8 mouse cellular contexts compared by ENCODE assay signal in the genomic region with DNA sequence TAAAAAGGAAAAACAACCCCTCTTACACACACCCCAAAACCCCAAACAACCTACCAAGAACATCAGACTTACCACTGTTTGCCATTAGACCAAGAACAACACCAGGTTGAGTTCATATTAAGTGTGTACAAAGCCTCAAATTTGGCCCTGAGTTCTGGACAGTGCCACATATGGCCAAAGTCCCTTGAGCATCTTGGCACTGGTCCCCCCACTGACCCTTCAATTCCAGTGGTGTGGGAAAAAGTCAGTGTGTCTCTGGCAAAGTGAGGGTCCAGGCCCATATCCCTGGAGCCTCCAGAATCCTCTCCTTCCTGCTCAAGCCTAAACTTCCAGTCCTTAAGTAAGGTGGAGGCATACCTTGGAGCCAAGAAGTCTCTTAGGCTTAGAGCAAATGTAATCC. TPM values are rescaled to one million over a fixed set of nuclear protein-coding genes. Genes with fewer than 3 reads are reported as not detected.
A peak's percentile ranks its signal among the peaks of the same experiment; 100 is the strongest.
DNase-seq lines count a peak whose midpoint lies in the region; ATAC-seq lines count a peak whose summit lies in the region.

No protein-coding gene starts in this region.

- peak overlapping the region; percentile 81 for H3K27ac ChIP-seq in embryonic facial prominence, embryonic 12.5 days
- no peak overlapping the region for H3K27ac ChIP-seq in intestine, embryonic 15.5 days
- peak overlapping the region; percentile 86; the same call in 1 of the 2 replicates for H3K27ac ChIP-seq in midbrain, embryonic 15.5 days

- peak overlapping the region; percentile 71 for H3K9ac ChIP-seq in embryonic facial prominence, embryonic 12.5 days
- peak overlapping the region; percentile 52 for H3K9ac ChIP-seq in intestine, embryonic 15.5 days
- H3K9ac ChIP-seq in midbrain, embryonic 15.5 days = peak overlapping the region; percentile 54

- H3K4me2 ChIP-seq in embryonic facial prominence, embryonic 12.5 days (replicated peaks) = peak overlapping the region; percentile 60
- H3K4me2 ChIP-seq in intestine, embryonic 15.5 days (replicated peaks) = peak overlapping the region; percentile 64
- peak overlapping the region; percentile 58 for H3K4me2 ChIP-seq in midbrain, embryonic 15.5 days

- peak overlapping the region; percentile 40; the same call in 1 of the 2 replicates for H3K4me3 ChIP-seq in embryonic facial prominence, embryonic 12.5 days
- H3K4me3 ChIP-seq in intestine, embryonic 15.5 days (replicated peaks) = no peak overlapping the region; the same call in 1 of the 2 replicates
- peak overlapping the region; percentile 42 for H3K4me3 ChIP-seq in midbrain, embryonic 15.5 days

- no peak for ATAC-seq in embryonic facial prominence, embryonic 12.5 days (ENCODE audit: insufficient number of reproducible peaks, insufficient read depth, low FRiP score, low TSS enrichment)
- ATAC-seq in intestine, embryonic 15.5 days = no peak
- ATAC-seq in midbrain, embryonic 15.5 days (replicated peaks) = peak; percentile 4; the same call in 1 of the 2 replicates
- ATAC-seq in monocyte, adult 5-6 weeks (replicated peaks; ENCODE audit: insufficient number of reproducible peaks, low FRiP score, low TSS enrichment, poor library complexity, severe bottlenecking) = no peak

- no peaks in the 10 kb centered on the region for H3K9me3 ChIP-seq in embryonic facial prominence, embryonic 12.5 days
- H3K9me3 ChIP-seq in intestine, embryonic 15.5 days = no peaks in the 10 kb centered on the region
- H3K9me3 ChIP-seq in midbrain, embryonic 15.5 days = no peaks in the 10 kb centered on the region

- DNase-seq in kidney, adult 11 months = peak; percentile 38
- no peak for DNase-seq in kidney, postnatal 4 days
- no peak for DNase-seq in testis, postnatal 10 days (ENCODE audit: low spot score)
- no peak for DNase-seq in ovary, postnatal 10 days (ENCODE audit: low spot score)

- no peaks in the 10 kb centered on the region for H3K27me3 ChIP-seq in embryonic facial prominence, embryonic 12.5 days
- no peaks in the 10 kb centered on the region for H3K27me3 ChIP-seq in intestine, embryonic 15.5 days (replicated peaks)
- no peaks in the 10 kb centered on the region for H3K27me3 ChIP-seq in midbrain, embryonic 15.5 days (replicated peaks)

- peaks cover 21% of the 10 kb centered on the region for H3K36me3 ChIP-seq in embryonic facial prominence, embryonic 12.5 days
- H3K36me3 ChIP-seq in intestine, embryonic 15.5 days = peaks cover 13% of the 10 kb centered on the region
- peaks cover 10% of the 10 kb centered on the region; the same call in 1 of the 2 replicates for H3K36me3 ChIP-seq in midbrain, embryonic 15.5 days (replicated peaks)

- H3K4me1 ChIP-seq in embryonic facial prominence, embryonic 12.5 days = peaks cover 6% of the 10 kb centered on the region; the same call in 1 of the 2 replicates
- 0 out of 2 replicates have a peak, but pooled peaks cover 6% of the 10 kb centered on the region for H3K4me1 ChIP-seq in intestine, embryonic 15.5 days (replicated peaks)
- peaks cover 11% of the 10 kb centered on the region for H3K4me1 ChIP-seq in midbrain, embryonic 15.5 days

RNA-seq across cellular contexts. Expression of a gene that starts 6.9 kb away (rescaled TPM):
- 10.4 and 12.1 TPM in 2 replicates for polyA plus RNA-seq in embryonic facial prominence, embryonic 12.5 days (2016; fragmentation: Nextera tagmentation; extraction: Ambion mirVana)
- polyA plus RNA-seq in intestine, embryonic 15.5 days (2015; fragmentation: Nextera tagmentation; extraction: Ambion mirVana) = 5.5 and 6.3 TPM in 2 replicates
- polyA plus RNA-seq in midbrain, embryonic 15.5 days (2015; fragmentation: Nextera tagmentation; extraction: Ambion mirVana) = 10.7 and 11.0 TPM in 2 replicates
- 10.0 to 17.8 TPM (median 13.7 TPM) in 3 replicates for total RNA-seq in monocyte, adult 5-6 weeks (2017)
